Mouse (Mus musculus) right cerebral cortex, postnatal 25 days (tissue): ENCODE measurements around the gene Creb3.
"Not testable (repeated sequence)": the region's sequence is repeated elsewhere in the genome, so short reads cannot be mapped to it uniquely, and the experiment has no call there.

Source experiments
- DNase-seq: peaks from one replicate; pipeline ENCODE4 v3.0.0; 2022

The Creb3 gene

DNA sequence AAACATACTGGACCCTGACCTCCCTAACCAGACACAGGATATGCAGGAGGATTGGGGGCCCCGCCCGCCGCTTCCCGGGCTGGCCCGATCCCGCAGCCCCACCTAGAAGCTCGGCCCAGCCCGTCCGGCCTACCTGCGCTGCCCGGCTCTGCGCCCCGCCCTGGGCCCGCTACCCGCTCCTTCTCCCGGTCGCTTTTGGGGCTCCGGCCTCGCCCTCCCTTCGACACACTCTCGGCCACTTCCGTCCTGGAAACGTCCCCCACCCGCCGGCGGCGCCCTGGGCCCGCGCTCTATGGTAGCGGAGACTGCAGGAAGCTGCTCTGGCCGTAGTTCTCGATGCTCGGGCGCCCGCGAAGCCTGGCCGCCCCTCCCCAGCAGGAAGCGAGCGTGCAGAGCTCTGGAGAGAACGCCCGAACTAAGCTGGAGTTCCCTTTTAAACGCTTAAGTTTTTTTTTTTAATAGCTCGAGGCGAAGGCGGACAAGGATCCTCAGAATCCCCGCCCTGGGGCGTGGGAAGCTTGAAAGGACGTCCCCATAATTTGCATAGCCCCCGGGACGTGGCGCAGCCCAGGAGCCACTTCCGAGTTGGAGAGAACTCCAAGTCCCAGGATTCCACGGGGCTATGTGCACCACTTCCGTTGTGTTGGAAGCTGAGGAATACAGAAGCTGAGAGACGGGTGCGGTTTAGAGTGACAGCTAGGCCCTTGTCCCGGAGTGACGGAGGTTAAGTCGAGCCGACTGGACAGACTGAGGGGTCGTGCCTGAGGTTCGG lies at the start of gene Creb3, which contains the start of gene Tln1:
Gene Creb3, plus strand, starts transcription at position 336 of the 772 bp plus-strand sequence.
Gene Tln1, minus strand, starts transcription at position 695 of the 772 bp plus-strand sequence.
- peak; percentile 94 for DNase-seq

DNA sequence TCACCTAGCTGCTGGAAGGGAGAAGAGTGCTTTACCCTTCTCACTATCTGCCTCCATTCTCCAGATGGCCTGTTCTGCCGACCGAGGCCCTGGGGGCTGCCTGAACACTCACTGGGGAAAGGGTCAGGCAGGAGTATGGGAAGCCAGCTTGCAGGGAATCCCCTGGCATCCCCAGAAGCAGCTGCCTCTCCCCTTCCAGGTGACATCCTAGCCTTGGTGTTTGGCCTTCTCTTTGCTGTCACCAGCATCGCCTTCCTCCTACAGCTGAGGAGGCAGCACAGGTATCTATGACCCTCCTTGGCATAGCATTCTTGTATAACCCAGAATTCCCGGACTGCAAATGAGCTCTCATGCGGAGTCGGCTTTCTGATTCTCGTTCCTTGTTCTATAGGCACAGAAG lies 49.5 kb upstream of the Creb3 start:
- DNase-seq = no peak

DNA sequence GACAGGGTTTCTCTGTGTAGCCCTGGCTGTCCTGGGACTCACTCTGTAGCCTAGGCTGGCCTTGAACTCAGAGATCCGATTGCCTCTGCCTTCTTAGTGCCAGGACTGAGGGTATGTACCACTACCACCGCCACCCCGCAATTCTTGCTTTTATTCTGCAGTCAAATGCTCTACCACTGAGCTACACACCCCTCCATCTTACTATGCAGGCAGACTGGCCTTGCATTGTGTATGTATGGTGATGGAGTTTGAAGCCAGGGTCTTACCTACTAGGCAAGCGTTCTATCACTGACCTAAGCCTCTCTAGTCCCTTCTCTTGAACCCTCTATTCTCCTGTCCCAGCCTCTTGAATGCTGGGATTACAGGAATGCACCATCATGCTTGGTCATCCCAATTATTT lies 48.8 kb upstream of the Creb3 start:
- DNase-seq = no peak

DNA sequence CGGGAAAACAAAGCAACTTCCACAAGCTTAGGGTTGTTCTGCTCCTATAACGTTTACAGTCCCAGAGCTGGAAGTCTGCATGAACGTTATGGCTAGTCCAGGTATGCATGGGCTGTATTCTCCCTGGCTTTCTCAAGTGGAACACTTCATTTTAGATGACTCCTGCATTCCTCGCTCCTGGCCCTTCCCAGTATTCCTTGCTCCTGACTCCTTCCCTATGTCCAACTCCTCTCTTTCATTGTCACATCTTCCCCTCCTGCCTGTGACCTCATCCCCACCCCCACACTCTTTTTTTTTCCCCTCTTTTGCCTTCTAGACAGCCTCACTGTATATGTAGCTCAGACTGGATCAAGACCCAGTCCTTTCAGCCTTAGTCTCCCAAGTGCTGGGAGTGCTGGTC lies 48.3 kb upstream of the Creb3 start:
- no peak for DNase-seq

DNA sequence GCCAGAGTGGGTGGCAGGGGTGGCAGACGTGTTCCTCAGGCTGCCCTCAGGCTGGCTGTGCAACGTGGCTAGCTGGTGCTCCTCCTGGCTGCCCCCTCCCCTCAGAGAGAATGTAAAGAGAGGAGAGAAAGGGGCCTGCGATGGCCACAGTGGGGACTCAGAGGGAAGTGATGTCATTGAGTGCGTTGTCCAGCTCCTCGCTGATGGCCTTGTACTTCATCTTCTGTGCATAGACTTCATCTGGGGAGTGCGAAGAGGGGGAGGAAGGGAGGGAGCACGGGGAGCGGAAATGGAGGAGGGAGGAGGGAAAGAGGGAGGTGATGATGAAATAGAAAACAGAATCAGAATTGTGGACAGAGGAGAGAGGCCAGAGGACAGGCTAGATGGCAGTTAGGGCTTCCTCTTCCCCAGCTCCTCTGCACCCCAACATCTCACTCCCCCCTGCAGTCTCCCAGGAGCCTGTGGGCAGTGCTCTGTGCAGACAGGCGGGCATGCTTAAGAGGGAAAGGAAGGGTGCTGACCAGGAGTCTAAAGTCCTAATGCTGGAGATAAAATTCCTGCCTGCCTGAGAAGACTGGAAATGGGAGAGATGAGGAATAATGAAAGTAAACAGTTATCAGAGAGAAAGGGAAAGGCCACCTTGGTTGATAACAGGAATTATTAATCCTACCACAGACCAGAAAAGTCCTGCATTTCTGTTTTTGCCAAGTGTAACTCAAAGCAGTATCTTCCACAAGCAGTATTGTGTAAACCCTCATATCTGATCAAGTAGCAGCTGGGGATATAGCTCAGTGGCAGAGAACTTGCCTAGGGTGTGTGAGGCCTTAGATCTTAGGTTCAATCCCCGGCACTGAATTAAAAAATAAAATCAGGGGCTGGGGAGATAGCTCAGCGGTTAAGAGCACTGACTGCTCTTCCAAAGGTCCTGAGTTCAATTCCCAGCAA lies 46.1 kb upstream of the Creb3 start:
- no peak for DNase-seq

DNA sequence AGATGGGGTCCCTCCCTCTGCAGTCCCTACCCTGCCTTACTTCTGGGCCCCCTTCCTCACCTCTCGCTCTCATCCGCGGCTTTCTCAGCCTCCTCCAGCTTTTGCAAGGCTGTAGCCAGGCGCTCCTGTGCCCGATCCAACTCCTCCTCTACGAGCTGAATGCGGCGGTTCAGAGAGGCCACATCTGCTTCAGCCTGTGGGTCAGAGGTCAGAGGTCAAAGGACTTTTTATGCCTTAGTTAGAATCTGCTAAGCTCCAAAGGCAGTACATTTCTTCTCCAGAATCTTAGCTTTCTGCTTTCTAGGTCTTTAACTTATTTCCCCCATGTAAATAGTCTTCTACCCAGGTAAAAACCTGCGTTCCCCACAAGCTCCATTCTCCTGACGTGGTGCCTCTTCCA lies 42.6 kb upstream of the Creb3 start:
- DNase-seq = no peak

DNA sequence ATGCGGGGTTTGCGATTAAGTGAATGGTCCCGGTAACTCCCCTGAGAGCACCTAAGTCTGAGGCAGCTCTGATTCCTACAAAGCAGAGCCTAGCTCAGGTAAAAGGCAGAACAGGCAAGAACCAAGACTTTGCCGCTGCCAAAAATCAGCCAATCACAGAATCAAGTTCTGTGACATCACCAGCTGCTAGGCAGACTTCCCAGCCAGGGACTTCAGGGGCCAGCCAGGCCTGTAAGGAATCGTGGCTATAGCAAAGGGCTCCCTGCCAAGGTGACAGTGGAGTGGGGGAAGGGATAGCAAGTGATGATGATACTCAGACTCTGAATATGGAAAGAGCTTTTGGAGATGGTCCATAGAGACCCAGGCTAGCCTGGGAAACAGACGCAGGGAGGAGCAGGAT lies 42.2 kb upstream of the Creb3 start:
- DNase-seq = peak; percentile 83

DNA sequence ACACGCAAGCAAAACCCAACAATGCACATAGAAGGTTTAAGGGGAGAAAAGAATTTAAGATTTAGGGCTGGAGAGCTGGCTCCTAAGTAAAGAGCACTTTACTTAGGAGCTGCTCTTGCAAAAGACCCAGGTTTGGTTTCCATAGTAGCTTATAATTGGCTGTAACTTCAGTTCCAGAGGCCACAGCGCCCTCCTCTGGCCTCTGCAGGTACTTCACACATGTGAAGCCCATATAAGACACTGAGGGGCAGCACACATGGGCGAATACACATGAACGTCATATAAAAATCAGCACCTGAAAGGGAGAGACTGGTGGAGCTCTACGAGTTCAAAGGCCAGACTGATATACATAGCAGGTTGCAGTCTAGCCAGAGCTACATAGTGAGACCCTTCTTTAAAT lies 34.3 kb upstream of the Creb3 start:
- DNase-seq = no peak

DNA sequence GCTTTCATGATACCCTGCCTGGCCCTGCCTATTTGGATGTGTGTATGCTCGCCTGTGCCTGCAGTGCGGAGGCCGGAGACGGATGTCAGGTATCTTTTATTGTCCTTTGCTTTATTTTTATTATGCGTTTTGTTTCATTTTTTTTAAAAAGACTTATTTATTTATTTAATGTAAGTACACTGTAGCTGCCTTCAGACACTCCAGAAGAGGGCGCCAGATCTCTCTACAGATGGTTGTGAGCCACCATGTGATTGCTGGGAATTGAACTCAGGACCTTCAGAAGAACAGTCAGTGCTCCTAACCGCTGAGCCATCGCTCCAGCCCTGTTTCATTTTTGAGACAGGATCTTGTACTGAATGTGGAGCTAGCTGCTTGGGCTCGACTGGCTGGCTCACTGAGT lies 33.6 kb upstream of the Creb3 start:
- no peak for DNase-seq

DNA sequence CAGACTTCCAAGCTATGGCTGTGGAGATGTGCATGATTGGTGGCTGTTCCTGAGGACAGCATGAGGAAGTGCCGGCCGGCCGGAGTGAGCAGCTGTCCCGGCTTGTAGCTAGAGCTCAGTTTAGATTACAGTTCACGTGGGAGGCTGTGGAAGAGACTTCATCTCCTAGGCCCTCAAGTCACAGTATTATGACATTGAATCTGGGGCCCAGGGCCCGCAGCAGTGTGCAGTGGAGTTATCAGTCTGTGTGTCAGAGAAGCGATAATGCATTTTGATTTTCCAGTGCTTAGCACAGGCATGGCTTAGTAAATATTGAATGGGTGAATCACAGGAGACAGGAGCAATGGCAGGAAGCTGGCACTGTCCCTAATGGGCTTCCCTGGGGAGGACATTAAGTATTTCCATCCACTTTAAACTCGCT lies 32.0 kb upstream of the Creb3 start:
- DNase-seq = no peak

DNA sequence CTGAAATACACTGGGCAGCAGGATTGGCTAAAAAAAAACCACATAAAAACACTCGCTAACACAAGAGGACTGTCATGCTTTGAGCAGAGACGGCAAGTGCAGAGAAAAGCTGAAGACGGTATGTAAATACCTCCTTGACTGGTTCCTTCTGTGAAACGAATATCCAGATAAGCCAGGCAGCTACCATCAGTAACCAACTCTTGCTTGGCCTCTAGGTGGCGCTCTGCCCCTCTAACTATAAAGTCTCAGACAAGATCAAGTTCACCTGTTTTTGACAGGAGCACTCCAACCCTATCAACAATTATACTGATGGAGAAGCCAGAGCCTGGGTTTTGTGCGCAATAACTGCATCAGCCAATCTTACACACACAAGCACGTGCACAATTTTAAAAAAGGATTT lies 31.6 kb upstream of the Creb3 start:
- DNase-seq = peak; percentile 52

DNA sequence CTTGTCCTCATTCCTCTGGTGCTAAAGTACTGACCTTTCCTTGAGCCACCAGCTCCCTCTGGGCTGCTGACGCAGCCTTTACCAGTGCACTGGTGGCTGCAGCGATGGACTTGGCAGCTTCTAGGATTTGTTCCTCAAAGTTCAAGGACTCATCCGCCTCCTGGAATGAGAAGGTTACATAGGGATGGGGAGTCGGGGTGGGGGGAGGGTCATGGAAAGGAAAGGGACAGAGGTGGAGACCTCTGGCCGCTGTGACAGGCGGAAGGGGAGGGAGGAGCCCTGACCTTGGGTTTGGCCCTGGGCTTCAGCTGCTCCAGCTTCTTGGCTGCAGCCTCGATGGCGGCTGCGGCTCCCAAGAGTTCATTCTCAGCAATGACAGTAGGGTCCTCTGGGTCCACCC lies 28.9 kb upstream of the Creb3 start:
- no peak for DNase-seq

DNA sequence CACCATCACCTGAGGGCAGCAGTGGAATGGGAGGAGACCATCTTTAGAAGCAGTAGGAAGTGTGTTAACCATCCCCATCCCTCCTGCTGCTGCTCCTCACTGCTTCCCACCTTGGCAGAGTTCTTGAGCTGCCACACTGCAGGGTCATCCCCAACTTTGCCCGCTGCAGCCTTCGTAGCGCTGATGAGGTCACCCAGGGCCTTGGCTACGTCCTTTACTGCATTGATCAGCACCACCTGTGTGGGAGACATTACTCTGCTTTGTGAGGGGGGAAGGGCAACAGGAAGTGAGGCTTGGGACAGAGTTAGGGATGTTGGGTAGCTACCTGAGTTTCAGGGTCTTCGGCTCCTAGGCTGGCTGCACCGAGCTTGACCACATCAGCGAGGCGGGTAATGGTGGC lies 26.5 kb upstream of the Creb3 start:
- no peak for DNase-seq

DNA sequence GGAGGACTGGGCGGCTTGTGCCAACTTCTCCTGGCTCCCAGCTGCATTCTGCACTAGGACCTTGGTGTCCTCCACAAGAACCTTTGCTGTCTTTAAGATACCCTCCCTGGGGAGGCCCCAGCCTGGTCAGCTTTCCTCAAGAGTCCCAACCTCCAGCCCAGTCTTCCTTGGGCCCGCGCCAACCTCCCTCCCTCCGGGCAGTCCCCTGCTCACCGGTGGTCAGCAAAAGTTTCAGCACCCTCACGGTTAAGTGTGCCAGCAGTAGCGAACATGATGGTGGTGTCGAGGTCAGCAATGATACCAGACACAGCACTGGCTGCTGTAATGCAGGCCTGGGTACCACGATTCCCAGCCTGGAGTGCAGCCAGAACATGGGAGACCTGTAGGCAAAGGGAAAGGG lies 26.1 kb upstream of the Creb3 start:
- no peak for DNase-seq

DNA sequence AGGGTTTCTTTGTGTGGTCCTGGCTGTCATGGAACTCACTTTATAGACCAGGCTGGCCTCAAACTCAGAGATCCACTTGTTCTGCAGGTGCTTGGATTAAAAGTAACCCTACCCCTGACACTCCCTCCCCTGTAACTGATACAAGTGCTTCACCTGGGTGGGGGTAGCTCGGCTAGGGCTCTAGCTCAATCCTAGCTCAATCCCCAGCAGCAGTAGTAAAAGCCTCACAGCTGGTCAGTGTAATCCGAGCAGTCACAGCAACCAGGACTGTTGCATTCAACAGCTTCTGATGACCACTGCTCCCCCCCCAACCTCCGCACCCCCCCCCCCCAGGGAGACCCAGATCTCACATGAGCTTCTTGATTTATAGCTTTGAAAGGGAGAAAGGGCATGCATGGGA lies 20.1 kb upstream of the Creb3 start:
- DNase-seq = no peak

DNA sequence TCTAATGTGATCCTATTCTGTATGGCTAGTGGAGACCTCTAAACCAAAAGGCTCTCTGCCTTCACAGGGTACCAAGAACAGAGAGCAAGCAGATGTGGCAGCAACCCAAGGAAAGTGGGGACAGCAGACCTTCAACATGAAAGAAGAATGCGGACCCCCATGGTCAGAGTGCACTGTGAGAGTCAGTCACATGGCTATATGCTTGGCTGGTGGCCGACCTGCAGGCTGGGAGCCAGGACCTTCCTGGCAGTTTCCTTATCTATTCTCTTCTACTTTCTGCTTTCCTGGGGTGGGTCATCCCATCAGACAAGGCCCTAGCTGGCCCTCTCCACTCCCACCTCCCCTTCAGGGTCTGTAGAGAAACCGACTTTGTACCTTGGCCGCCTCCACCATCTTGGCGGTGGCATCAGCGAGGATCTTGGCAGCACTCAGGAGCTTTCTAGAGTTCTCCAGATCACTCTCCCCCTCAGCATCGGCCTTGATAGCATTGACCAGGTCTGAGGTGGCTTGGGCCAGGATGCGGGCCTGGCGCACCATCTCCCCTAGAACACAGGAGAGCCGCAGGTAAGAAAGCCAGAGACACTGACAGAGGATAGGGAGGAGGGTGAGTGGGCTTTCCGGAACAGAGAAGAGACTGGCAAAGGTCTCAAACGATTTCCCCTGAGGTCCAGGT lies 15.6 kb upstream of the Creb3 start:
- no peak for DNase-seq

DNA sequence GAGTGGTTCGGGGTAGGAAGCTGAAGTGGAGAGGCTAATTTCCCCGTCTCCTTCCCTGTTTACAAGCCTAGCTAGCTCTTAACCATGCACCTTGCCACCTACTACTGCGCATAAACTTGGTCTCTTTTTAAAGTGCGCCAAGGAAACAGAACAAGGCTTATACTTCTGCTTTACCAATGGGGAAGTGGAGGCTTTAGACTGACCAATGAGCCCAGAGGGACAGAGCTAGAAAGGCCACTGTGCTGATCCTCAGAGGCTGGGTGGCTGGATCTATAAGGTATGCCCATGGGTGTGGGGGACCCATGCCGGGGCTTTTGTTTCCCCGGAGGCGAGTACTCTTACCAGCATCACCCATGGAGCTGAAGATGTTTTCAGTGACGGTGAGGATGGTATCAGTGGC lies 15.0 kb upstream of the Creb3 start:
- DNase-seq = no peak

DNA sequence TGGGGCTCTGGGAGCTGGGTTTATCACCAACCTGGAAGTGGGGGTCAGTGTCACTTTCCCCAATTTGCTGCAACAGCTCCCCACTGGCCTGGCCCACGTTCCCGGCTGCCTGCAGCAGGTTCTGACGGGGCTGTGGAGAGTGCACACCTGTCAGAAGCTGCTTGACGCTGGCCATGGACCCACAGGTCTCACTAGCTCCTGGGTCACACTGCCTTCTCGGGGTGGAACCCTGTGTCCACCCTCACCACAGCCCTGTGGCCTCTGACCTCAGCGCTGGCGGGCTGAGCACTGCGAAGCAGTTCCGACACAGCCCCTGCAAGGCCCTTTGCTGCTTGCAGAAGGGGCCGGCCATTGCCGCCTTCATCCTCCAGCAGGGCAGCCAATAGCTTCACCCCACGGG lies 13.1 kb upstream of the Creb3 start:
- DNase-seq = no peak

DNA sequence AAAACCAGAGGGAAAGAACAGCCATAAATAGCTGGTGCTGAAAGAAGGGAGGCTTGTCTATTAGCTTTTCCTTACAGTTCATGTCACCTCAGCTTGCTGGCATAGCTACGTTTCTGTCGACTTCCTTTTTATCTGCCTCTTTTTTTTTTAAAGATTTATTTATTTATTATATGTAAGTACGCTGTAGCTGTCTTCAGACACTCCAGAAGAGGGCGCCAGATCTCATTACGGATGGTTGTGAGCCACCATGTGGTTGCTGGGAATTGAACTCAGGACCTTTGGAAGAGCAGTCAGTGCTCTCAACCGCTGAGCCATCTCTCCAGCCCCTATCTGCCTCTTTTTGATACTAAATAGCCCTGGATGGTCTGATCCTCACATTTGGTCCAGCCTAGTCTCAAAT lies 10.3 kb upstream of the Creb3 start:
- not testable (repeated sequence) for DNase-seq

DNA sequence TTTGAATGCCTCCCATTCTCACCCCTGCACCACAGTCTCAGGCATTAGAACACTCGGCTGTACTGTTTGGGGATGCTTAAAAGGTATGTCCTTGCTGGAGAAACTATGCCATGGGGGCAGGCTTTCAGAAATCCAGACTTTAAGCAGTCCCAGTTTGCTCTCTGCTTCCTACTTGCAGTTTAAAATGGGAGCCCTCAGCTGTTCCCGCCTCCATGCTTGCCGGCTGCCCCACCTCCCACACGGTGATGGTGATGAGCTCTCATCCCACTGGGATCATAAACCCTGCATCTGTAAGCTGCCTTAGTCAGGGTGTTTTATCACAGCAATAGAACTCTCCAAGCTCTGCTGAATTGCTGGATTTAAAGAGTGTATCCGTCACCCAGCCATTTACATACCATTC lies 9.7 kb upstream of the Creb3 start:
- DNase-seq = peak; percentile 35

DNA sequence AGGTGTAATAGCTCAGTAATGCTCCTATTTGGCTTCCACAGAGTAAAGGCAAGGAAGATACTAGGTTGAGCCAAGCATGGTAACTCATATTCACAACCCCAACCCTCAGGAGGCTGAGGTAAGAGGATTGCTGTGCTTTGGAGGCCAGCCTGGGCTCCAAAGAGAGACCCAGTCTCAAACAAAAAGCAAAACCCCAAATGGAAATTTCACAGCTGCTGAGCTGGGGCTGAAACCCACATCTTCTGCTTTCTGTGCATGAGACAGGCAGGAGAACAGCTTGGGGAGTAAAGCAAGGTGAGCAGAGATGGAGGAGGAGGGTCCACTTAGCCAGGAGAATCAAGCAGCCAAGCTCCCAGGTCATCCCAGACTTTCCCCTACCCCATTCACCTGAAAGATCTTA lies 8.2 kb upstream of the Creb3 start:
- DNase-seq = no peak

DNA sequence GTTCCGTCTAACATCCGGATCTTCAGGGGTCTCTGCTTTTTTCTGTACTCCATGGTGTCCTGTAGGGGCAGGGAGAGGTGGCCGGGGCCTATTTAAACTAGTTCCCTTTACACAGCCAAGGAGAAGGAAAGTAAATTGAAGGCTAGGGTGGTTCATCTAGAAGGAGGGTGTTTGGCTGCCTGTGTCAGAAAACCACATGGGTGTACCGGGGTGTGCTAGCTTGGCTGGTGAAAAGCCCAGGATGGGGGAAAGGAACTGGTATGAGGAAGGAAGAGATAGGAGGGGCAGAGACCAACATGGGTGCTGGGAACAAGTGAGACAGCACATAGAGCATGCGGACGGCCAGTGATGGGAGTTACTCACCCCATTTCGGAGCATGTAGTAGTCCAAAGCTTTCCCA lies 6.2 kb upstream of the Creb3 start:
- DNase-seq = no peak

DNA sequence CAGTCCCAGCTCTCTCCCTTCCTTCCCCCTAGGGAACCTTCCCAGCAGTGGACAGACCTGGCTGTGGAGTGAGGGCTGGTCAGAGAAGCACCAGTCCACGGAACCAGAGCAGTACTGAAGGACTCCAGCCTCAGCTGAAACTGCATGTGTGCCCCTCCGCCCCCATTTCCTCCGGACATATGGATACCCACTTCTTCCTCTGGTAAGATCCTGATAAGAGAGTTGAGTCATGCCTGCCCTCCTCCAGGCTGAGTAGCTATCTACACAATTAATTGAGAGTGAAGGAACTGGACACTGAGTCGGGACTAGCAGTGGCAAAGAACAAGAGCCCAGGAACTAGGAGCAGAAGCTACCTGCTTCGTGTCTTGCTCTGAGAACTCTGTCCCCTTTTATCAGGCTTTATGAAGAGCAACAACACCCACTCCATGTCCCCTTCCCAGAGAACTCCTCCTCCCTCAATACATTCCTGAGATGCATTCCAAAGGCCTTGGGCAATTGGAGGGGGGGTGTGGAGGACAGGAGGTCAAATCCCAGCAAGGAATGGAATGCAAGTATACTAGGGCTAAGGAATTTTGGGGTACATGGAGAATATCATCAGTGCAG lies 4.0 kb upstream of the Creb3 start:
- DNase-seq = no peak
